Mouse (Mus musculus) stomach, postnatal 0 days (tissue): ENCODE data around the gene Txnrd1. TPM values are rescaled to one million over a fixed set of nuclear protein-coding genes. Genes with fewer than 3 reads are reported as not detected.

Experiments used
- ATAC-seq: fragments of 200-750 bp; cut with Nextera tagmentation; 2 replicates; pipeline ENCODE4 v1.8.0; 2017; ENCODE audit not compliant: low FRiP score, low TSS enrichment
- DNase-seq: peaks from one replicate; pipeline ENCODE4 v3.0.0-alpha.2; 2016; ENCODE audit warnings: low spot score
- H3K27ac ChIP-seq: fragments of 300-500 bp; sonication (generic); replicated peaks from 2 replicates; pipeline ENCODE4 v1.5.1; 2014; ENCODE audit warnings: mild to moderate bottlenecking, control low read depth
- H3K27me3 ChIP-seq: fragments of 300-500 bp; sonication (generic); 2 replicates; pipeline ENCODE4 v1.6.1; 2014; ENCODE audit warnings: low read length; ENCODE audit not compliant: control insufficient read depth, insufficient read depth
- H3K36me3 ChIP-seq: fragments of 300-500 bp; sonication (generic); 2 replicates; pipeline ENCODE4 v1.6.1; 2014; ENCODE audit warnings: low read length, mixed read lengths; ENCODE audit not compliant: control insufficient read depth, insufficient read depth
- H3K4me1 ChIP-seq: fragments of 300-500 bp; sonication (generic); replicated peaks from 2 replicates; pipeline ENCODE4 v1.6.1; 2014; ENCODE audit warnings: antibody characterized with exemption; ENCODE audit not compliant: control insufficient read depth, insufficient read depth
- H3K4me2 ChIP-seq: fragments of 300-500 bp; sonication (generic); replicated peaks from 2 replicates; pipeline ENCODE4 v1.6.1; 2014; ENCODE audit warnings: low read depth, mild to moderate bottlenecking, control low read depth, moderate library complexity
- H3K4me3 ChIP-seq: fragments of 300-500 bp; sonication (generic); 2 replicates; pipeline ENCODE4 v1.5.1; 2014; ENCODE audit warnings: low read depth, low read length, control low read depth
- H3K9ac ChIP-seq: fragments of 300-500 bp; sonication (generic); 2 replicates; pipeline ENCODE4 v1.6.1; 2014; ENCODE audit warnings: mild to moderate bottlenecking, low read length, control low read depth, mixed read lengths
- H3K9me3 ChIP-seq: fragments of 300-500 bp; sonication (generic); 2 replicates; pipeline ENCODE4 v1.6.1; 2016; ENCODE audit warnings: low read length; ENCODE audit not compliant: control insufficient read depth
- CTCF ChIP-seq: IDR thresholded peaks from 2 replicates; pipeline ENCODE4 v1.5.1; 2016; ENCODE audit warnings: antibody characterized with exemption, low read depth, mild to moderate bottlenecking, moderate library complexity
- EP300 ChIP-seq: optimal IDR thresholded peaks from 2 replicates; pipeline ENCODE3; 2016; ENCODE audit warnings: antibody characterized with exemption
- WGBS: fragments of 180-500 bp; shearing (Covaris S2); extraction: QIAGEN DNeasy Blood & Tissue Kit; methylation state at CpG from one replicate; pipeline ENCODE4 v1.1.7; 2014; 5-methylcytosine and 5-hydroxymethylcytosine counted together
- polyA plus RNA-seq: library from polyadenylated mRNA; unstranded; fragments of >200 nt; fragmentation: Nextera tagmentation; extraction: Ambion mirVana; gene quantifications from 2 replicates; pipeline ENCODE4 v1.2.1, GENCODE M21; 2015

The Txnrd1 gene
- polyA plus RNA-seq, 1 experiment from 2014 or later: 61.9 TPM

GRCm38 (mm10) chr10:82863106-82863680 is 29.4 kb downstream of the Txnrd1 start:
- no peak for TF ChIP-seq EP300
- TF ChIP-seq CTCF: no peak
- no peak overlapping the region for H3K27ac ChIP-seq
- H3K4me2 ChIP-seq: no peak overlapping the region
- H3K4me1 ChIP-seq: 0 out of 2 replicates have a peak, but pooled peaks cover 3% of the 10 kb centered on the region
- H3K9me3 ChIP-seq: no peaks in the 10 kb centered on the region
- DNase-seq (no peak), ATAC-seq (no peak)
- no peaks in the 10 kb centered on the region; the same call in 1 of the 2 replicates for H3K36me3 ChIP-seq
- 69% methylated on average over 5 of the region's 5 CpGs for WGBS
- no peak overlapping the region for H3K9ac ChIP-seq
- no peaks in the 10 kb centered on the region for H3K27me3 ChIP-seq
- no peak overlapping the region for H3K4me3 ChIP-seq

DNA sequence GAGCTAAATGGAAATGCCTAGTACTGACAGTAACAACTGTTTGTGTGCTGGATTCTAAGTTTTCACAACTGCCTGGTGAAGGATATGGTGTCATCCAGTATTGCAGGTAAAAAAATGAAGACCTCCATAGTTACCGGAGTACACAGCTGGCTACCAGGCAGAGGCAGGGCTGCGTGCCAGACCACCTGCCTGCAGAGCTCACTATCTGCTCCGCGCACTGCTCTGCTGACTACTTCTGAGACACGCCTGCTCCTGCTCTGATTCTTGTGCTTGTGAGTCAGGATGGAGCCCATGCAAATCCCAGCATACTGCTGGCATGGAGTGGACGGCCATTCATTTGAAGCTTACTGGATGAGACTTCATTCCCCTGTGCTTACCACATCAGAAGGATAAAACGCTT is 30.1 kb downstream of the Txnrd1 start:
- no peak overlapping the region for H3K27ac ChIP-seq
- no peak overlapping the region for H3K9ac ChIP-seq
- no peaks in the 10 kb centered on the region; the same call in 1 of the 2 replicates for H3K36me3 ChIP-seq
- no peaks in the 10 kb centered on the region for H3K27me3 ChIP-seq
- DNase-seq: peak; percentile 31
- TF ChIP-seq EP300: no peak
- TF ChIP-seq CTCF: no peak
- 0 out of 2 replicates have a peak, but pooled peaks cover 3% of the 10 kb centered on the region for H3K4me1 ChIP-seq
- no peak overlapping the region for H3K4me2 ChIP-seq
- H3K4me3 ChIP-seq: no peak overlapping the region
- WGBS: 65% methylated on average over 7 of the region's 7 CpGs
- no peaks in the 10 kb centered on the region for H3K9me3 ChIP-seq
- no peak for ATAC-seq

GRCm38 (mm10) chr10:82866356-82866755 is 32.6 kb downstream of the Txnrd1 start, which contains the start of gene Eid3:
TSS of gene Eid3 (plus strand) at chr10:82866626.
- H3K27ac ChIP-seq: no peak within 1 kb of the TSS
- 0 out of 2 replicates have a peak, but pooled peaks have one; percentile 23 for ATAC-seq
- H3K27me3 ChIP-seq: no peaks in the 10 kb centered on the region
- peak; percentile 30 for DNase-seq
- H3K4me2 ChIP-seq: no peak within 1 kb of the TSS
- no peak within 1 kb of the TSS for H3K4me3 ChIP-seq
- no peaks in the 10 kb centered on the region; the same call in 1 of the 2 replicates for H3K36me3 ChIP-seq
- TF ChIP-seq EP300 (no peak), CTCF (no peak)
- H3K9ac ChIP-seq: no peak within 1 kb of the TSS
- 71% methylated on average over 9 of the region's 9 CpGs for WGBS
- H3K9me3 ChIP-seq: no peaks in the 10 kb centered on the region
- 0 out of 2 replicates have a peak, but pooled peaks cover 3% of the 10 kb centered on the region for H3K4me1 ChIP-seq

GRCm38 (mm10) chr10:82866832-82867231 is 33.1 kb downstream of the Txnrd1 start:
- no peak overlapping the region for H3K27ac ChIP-seq
- H3K9ac ChIP-seq: no peak overlapping the region
- TF ChIP-seq EP300: no peak
- TF ChIP-seq CTCF: no peak
- no peak for ATAC-seq
- H3K4me3 ChIP-seq: no peak overlapping the region
- no peaks in the 10 kb centered on the region for H3K27me3 ChIP-seq
- no peak for DNase-seq
- no peak overlapping the region for H3K4me2 ChIP-seq
- H3K4me1 ChIP-seq: 0 out of 2 replicates have a peak, but pooled peaks cover 3% of the 10 kb centered on the region
- 83% methylated on average over 18 of the region's 18 CpGs for WGBS
- no peaks in the 10 kb centered on the region for H3K9me3 ChIP-seq
- no peaks in the 10 kb centered on the region; the same call in 1 of the 2 replicates for H3K36me3 ChIP-seq

DNA sequence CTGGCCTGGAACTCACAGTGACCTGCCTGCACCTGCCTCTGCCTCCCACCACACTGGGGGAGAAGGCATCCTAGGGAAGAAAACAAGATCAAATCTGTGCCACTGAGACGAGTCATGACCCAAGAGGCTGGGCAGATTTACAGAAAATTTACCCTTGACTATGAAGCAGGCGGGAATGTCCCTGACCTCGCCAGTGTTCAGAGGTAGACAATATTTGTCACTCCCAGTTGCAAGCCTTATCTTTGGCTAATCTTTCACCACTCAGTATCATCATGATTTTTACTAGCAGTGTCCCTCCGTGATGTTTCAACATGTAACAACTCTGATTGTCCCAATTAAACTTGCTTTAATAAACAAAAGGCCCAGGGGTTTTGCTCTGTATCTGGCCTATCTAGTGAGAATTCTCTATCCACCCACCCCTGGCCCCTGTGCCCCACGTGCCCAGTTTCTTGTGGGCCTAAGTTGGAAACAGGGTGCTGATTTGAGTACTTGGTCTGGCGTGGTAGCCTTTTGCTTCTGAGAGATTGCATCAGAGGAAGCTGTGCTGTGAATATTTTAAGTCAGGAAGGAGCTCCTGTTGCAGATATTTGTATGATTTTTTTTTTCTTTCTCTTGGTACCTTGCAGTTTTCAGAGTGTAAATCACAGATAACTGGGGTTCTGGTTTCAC is 34.8 kb downstream of the Txnrd1 start:
- TF ChIP-seq EP300 (no peak), CTCF (no peak)
- no peaks in the 10 kb centered on the region for H3K27me3 ChIP-seq
- no peak overlapping the region for H3K9ac ChIP-seq
- no peak overlapping the region for H3K4me2 ChIP-seq
- ATAC-seq (no peak), DNase-seq (no peak)
- no peaks in the 10 kb centered on the region for H3K9me3 ChIP-seq
- H3K27ac ChIP-seq: no peak overlapping the region
- WGBS: 73% methylated on average over 6 of the region's 6 CpGs
- no peak overlapping the region for H3K4me3 ChIP-seq
- 0 out of 2 replicates have a peak, but pooled peaks cover 3% of the 10 kb centered on the region for H3K4me1 ChIP-seq
- H3K36me3 ChIP-seq: no peaks in the 10 kb centered on the region; the same call in 1 of the 2 replicates

GRCm38 (mm10) chr10:82875446-82875845 is 41.7 kb downstream of the Txnrd1 start:
- no peak for ATAC-seq
- no peaks in the 10 kb centered on the region for H3K4me1 ChIP-seq
- no peaks in the 10 kb centered on the region for H3K27me3 ChIP-seq
- no peak overlapping the region for H3K9ac ChIP-seq
- H3K4me3 ChIP-seq: no peak overlapping the region
- no peak for DNase-seq
- H3K4me2 ChIP-seq: no peak overlapping the region
- 76% methylated on average over 10 of the region's 10 CpGs for WGBS
- TF ChIP-seq EP300 (no peak), CTCF (no peak)
- H3K36me3 ChIP-seq: peaks cover 36% of the 10 kb centered on the region
- no peaks in the 10 kb centered on the region for H3K9me3 ChIP-seq
- no peak overlapping the region for H3K27ac ChIP-seq
